Mouse (Mus musculus) cerebellum, adult 2 months (tissue): ENCODE measurements around the gene Myh9. TPM values are rescaled to one million over a fixed set of nuclear protein-coding genes. Genes with fewer than 3 reads are reported as not detected.

Source experiments
- DNase-seq, 2 experiments: peaks; one replicate each; pipeline ENCODE4 v3.0.0; 2021
- H3K27ac ChIP-seq: fragments of 200-500 bp; 2 replicates; pipeline ENCODE4 v1.5.1; 2012; ENCODE audit warnings: low read length, control low read depth, inconsistent platforms; ENCODE audit not compliant: insufficient read depth
- H3K27me3 ChIP-seq: fragments of 200-500 bp; 2 replicates; pipeline ENCODE4 v1.6.1; 2012; ENCODE audit warnings: inconsistent platforms, mild to moderate bottlenecking, low read length, moderate library complexity; ENCODE audit not compliant: control insufficient read depth, insufficient read depth
- H3K4me1 ChIP-seq: fragments of 200-500 bp; 2 replicates; pipeline ENCODE4 v1.6.1; 2011; ENCODE audit warnings: low read length; ENCODE audit not compliant: control insufficient read depth, insufficient read depth
- H3K4me3 ChIP-seq: fragments of 200-500 bp; replicated peaks from 2 replicates; pipeline ENCODE3; 2011; ENCODE audit warnings: mild to moderate bottlenecking, low read depth, low read length, control low read depth; ENCODE audit not compliant: insufficient read depth
- CTCF ChIP-seq: fragments of 200-500 bp; IDR thresholded peaks from 2 replicates; pipeline ENCODE4 v1.5.1; 2011; ENCODE audit warnings: low read depth, mild to moderate bottlenecking, control low read depth, low read length, moderate library complexity, borderline replicate concordance; ENCODE audit not compliant: insufficient read depth
- POLR2A ChIP-seq: fragments of 200-500 bp; IDR thresholded peaks from 2 replicates; pipeline ENCODE4 v1.6.1; 2011; ENCODE audit warnings: low read length, control low read depth, borderline replicate concordance; ENCODE audit not compliant: insufficient read depth
- WGBS: fragments of 180-500 bp; shearing (Covaris S2); methylation state at CpG from one replicate; pipeline ENCODE4 v1.1.7; 2018; 5-methylcytosine and 5-hydroxymethylcytosine counted together
- polyA plus RNA-seq: library from polyadenylated mRNA; depleted of rRNA; stranded (reverse); fragments of >200 nt; gene quantifications from 2 replicates; pipeline ENCODE4 v1.2.3, GENCODE M21; 2012

The Myh9 gene
- polyA plus RNA-seq, 1 experiment, result 44.2 TPM

- H3K27me3 ChIP-seq, result no peaks in the 10 kb centered on the region
- WGBS, result 28% methylated on average over 6 of the region's 6 CpGs
- H3K27ac ChIP-seq, result peak overlapping the region; percentile 41
- peaks cover 86% of the 10 kb centered on the region for H3K4me1 ChIP-seq
- no peak overlapping the region for H3K4me3 ChIP-seq
- peak; percentile 50 to 52 for DNase-seq
- TF ChIP-seq POLR2A, result no peak
- TF ChIP-seq CTCF, result no peak; the same call in 1 of the 2 replicates
Observed at GRCm38 (mm10) chr15:77813639-77814375, 28.2 kb downstream of the Myh9 start.

DNA sequence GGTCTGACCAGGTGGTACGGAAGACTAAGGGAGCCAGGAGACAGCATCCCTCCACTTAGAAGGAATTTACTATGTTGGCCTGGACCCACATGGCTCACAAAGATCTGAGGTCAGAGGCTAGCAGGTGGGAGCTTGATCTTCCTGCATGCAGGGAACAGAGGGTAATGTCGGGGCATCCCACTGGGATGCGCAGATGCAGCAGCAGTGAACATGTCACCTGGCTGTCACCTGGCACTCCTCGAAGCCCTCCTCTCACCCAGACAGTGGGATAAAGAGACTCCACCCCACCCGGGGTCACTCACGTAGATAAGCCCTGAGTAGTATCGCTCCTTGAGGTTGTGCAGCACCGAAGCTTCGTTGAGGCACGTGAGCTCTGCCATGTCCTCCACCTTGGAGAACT lies 29.4 kb downstream of the Myh9 start:
- H3K27me3 ChIP-seq, result no peaks in the 10 kb centered on the region
- DNase-seq, result no peak
- TF ChIP-seq CTCF (no peak), POLR2A (no peak)
- H3K27ac ChIP-seq, result peak overlapping the region; percentile 39
- WGBS, result 84% methylated on average over 10 of the region's 10 CpGs
- no peak overlapping the region for H3K4me3 ChIP-seq
- H3K4me1 ChIP-seq, result peaks cover 74% of the 10 kb centered on the region

DNA sequence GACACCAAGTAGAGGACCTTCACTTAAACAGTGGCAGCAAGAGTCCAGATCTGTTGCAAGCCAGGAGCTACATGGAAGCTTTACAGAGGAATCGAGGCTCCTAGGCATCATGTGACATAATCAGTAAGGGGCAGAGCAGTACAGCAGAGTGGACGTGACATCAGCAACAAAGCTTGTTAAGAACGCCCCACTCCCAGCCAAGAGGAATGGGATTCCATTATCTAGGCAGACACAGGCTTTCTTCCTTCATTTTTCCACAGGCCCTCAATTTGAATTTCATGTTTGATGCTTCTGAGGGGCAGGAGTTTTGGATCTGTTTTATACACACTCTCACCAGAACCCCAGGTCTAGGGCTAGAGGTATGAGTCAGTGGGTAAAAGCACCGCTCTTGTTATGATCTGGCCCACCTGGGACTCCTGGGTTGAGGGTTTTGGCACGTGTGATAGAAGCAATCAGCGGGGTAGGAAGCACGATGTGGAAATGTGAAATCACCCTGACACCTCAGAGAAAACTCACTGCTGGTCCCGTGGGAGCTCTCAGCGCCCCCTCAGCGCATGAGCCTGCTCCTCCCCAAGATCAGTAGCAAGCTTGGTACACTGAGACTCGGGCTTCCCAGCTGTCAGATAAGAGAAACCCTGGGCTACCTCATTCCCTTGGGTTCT lies 30.7 kb downstream of the Myh9 start:
- DNase-seq, result no peak
- WGBS, result 37% methylated on average over 11 of the region's 11 CpGs
- no peaks in the 10 kb centered on the region for H3K27me3 ChIP-seq
- TF ChIP-seq CTCF, result no peak
- no peak for TF ChIP-seq POLR2A
- H3K4me3 ChIP-seq, result no peak overlapping the region
- H3K4me1 ChIP-seq, result peaks cover 65% of the 10 kb centered on the region
- peak overlapping the region; percentile 43 for H3K27ac ChIP-seq

DNA sequence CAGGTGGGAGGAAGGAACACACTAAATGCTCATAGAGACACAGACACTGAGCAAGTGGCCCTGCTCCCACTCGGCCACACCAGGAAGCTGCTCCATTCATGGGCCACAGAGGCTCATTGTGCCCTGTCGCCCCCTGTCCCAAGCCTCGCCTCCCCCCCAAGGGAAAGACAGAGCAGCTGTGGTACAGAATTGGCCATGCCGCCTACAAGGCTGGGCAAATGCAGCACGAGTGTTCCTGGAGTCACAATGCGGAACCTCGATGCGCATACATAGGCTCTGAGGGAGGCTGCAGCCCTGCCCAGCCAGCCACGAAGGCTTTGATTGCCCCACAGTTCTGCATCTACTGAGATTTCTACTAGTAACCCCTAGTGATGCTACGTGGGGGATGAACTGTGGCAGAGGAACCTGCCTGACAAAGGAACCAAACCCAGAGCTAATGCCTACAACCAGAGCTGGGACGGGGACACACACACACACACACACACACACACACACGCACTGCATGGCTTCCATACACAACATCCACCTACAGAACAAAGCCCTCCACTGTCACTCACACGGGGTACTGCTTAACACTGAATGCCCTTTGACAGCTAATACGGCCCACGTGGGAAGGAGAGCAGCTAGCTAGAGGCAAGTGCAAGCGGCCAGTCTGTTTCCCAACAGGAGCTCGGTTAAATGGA lies 31.4 kb downstream of the Myh9 start:
- WGBS, result 53% methylated on average over 17 of the region's 17 CpGs
- Histone ChIP-seq H3K27ac (peak overlapping the region; percentile 64), H3K4me3 (no peak overlapping the region), H3K4me1 (peaks cover 65% of the 10 kb centered on the region), H3K27me3 (no peaks in the 10 kb centered on the region)
- no peak for DNase-seq
- TF ChIP-seq CTCF, result no peak
- no peak for TF ChIP-seq POLR2A

- no peak for DNase-seq
- H3K27me3 ChIP-seq, result no peaks in the 10 kb centered on the region
- no peak overlapping the region for H3K4me3 ChIP-seq
- peaks cover 68% of the 10 kb centered on the region for H3K4me1 ChIP-seq
- H3K27ac ChIP-seq, result no peak overlapping the region
- TF ChIP-seq POLR2A, result no peak
- WGBS, result 93% methylated on average over 1 of the region's 1 CpGs
Observed at GRCm38 (mm10) chr15:77809434-77809833, 32.5 kb downstream of the Myh9 start.

DNA sequence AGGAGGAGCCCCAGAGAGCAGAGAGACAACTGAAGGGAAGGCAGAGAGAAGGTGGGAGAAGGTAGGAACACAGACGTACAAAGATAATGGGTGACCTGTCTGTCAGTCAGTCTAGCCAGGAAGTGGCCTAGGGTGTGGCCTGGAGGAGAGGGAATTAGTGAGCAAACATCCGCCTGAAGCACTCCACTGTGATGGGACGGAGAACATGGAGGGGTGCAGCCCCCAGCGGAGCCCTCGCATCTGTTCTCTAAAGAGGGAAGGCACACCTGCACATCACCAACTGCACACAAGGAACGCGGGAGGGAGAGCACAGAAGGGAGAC lies 34.8 kb downstream of the Myh9 start:
- no peak overlapping the region for H3K27ac ChIP-seq
- TF ChIP-seq CTCF, result no peak
- no peak for TF ChIP-seq POLR2A
- no peaks in the 10 kb centered on the region for H3K27me3 ChIP-seq
- no peak for DNase-seq
- WGBS, result 88% methylated on average over 7 of the region's 7 CpGs
- peaks cover 63% of the 10 kb centered on the region for H3K4me1 ChIP-seq
- no peak overlapping the region for H3K4me3 ChIP-seq

GRCm38 (mm10) chr15:77806565-77807263 lies 35.3 kb downstream of the Myh9 start:
- peaks cover 62% of the 10 kb centered on the region for H3K4me1 ChIP-seq
- H3K27ac ChIP-seq, result no peak overlapping the region
- TF ChIP-seq CTCF, result no peak
- TF ChIP-seq POLR2A, result no peak
- DNase-seq, result no peak
- WGBS, result 80% methylated on average over 13 of the region's 13 CpGs
- no peaks in the 10 kb centered on the region for H3K27me3 ChIP-seq
- H3K4me3 ChIP-seq, result no peak overlapping the region

DNA sequence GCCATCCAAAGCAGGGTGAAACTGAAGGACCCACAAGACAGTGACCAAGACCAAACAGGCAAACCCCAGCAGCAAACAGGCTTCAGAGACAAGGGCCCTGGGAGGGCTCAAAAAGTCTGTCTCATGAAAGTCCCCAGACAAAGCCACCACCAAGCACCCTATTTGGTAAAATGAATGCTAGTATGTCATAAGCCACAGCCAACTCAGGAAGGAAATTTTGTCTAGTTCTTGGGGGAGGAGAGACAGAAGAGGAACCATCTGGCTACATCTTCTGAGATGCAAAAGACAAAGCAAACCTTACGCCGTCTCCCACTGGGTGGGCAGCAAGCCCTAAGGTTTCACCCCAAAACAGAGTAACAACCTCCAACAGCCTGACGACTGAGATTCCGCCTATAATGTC lies 36.3 kb downstream of the Myh9 start:
- Histone ChIP-seq H3K27ac (no peak overlapping the region), H3K27me3 (no peaks in the 10 kb centered on the region), H3K4me3 (no peak overlapping the region), H3K4me1 (peaks cover 61% of the 10 kb centered on the region)
- no peak for TF ChIP-seq POLR2A
- TF ChIP-seq CTCF, result no peak
- 59% methylated on average over 4 of the region's 4 CpGs for WGBS
- no peak for DNase-seq
